Mouse (Mus musculus): ENCODE measurements around the gene Cdkal1.

The Cdkal1 gene

DNA sequence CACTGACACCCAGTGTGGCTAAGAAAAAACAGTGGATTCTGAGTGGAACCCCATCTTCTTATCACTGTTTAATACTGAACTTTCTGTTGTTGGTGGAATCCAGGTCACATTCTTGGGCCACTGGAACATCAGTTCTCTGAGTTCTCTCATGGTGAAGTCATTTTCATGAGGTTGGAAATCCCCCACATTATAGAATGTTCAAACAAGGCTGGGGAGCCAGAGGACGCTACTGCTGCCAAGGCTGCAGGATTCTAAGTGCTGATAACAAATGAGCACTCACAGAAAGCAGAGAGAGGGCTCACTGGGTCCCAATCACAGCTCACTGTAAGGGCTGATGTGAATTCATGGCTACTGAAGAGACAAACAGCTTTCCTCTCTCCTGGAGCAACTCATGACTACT is 280.7 kb downstream of the Cdkal1 start:
- TF ChIP-seq CTCF (conservative IDR thresholded peaks at IDR 0.05; ENCODE audit: low read length) (no peak), POU5F1 (IDR thresholded peaks at IDR 0.05; ENCODE audit: borderline replicate concordance, low read length) (no peak), NANOG (IDR thresholded peaks at IDR 0.05; ENCODE audit: borderline replicate concordance, low read length) (no peak)
- no peak overlapping the region for H3K4me3 ChIP-seq (replicated peaks; ENCODE audit: low read length)
- H3K36me3 ChIP-seq (ENCODE audit: insufficient read depth, low read length) = 0 out of 2 replicates have a peak, but pooled peaks cover 4% of the 10 kb centered on the region

DNA sequence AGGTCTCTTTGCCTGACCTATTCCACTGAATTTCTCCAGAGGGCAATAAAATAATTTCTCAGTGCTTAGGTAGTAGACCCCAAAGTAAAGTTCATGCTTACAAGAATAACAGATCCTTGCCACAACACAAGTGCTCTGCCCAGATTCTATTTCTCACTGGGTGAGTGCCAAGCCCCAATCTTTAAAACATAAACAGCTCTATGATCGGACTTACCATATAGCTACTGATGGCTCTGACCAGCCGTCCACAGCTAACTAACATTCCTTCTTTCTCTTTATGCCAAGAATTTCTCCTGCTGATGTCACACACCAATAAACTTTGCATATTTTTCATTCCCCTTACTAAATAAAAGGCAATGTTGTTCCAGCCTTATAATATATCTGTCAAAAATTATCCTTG is 283.0 kb downstream of the Cdkal1 start:
- Histone ChIP-seq H3K36me3 (ENCODE audit: insufficient read depth, low read length) (0 out of 2 replicates have a peak, but pooled peaks cover 4% of the 10 kb centered on the region), H3K4me1 (replicated peaks; ENCODE audit: low read depth, low read length) (no peaks in the 10 kb centered on the region), H3K9me3 (ENCODE audit: low read length) (no peaks in the 10 kb centered on the region), H3K4me3 (replicated peaks; ENCODE audit: low read length) (no peak overlapping the region), H3K27me3 (ENCODE audit: insufficient read depth, low read length) (no peaks in the 10 kb centered on the region)
- TF ChIP-seq CTCF (conservative IDR thresholded peaks at IDR 0.05; ENCODE audit: low read length) = no peak
- no peak for TF ChIP-seq NANOG (IDR thresholded peaks at IDR 0.05; ENCODE audit: borderline replicate concordance, low read length)
- no peak for TF ChIP-seq POU5F1 (IDR thresholded peaks at IDR 0.05; ENCODE audit: borderline replicate concordance, low read length)

More for the DNA sequence above, 280.7 kb downstream of the Cdkal1 start:
- Histone ChIP-seq H3K27me3 (ENCODE audit: insufficient read depth, low read length) (no peaks in the 10 kb centered on the region), H3K4me1 (replicated peaks; ENCODE audit: low read depth, low read length) (no peaks in the 10 kb centered on the region), H3K9me3 (ENCODE audit: low read length) (no peaks in the 10 kb centered on the region)

DNA sequence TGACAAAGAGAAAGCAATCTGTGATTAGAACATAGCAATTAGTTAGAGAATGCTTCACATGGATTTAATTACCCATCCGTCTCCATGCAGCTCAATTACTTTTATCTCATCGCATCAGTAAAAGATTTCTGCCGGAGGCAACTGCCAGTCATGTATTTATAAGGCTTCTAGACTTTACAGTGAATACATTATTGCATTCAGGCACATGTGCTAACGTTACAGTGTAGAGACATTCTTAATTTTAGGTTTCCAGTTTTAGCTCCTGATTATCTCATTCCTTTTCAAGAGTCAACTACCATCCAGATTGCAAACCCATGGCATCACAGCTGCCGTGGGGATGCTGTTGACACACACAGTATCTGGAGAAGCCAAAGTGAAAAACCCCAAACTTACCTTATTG is 289.8 kb downstream of the Cdkal1 start:
- Histone ChIP-seq H3K4me3 (replicated peaks; ENCODE audit: low read length) (no peak overlapping the region), H3K9me3 (ENCODE audit: low read length) (no peaks in the 10 kb centered on the region), H3K27me3 (ENCODE audit: insufficient read depth, low read length) (no peaks in the 10 kb centered on the region), H3K36me3 (ENCODE audit: insufficient read depth, low read length) (no peaks in the 10 kb centered on the region), H3K4me1 (replicated peaks; ENCODE audit: low read depth, low read length) (no peaks in the 10 kb centered on the region)
- TF ChIP-seq NANOG (IDR thresholded peaks at IDR 0.05; ENCODE audit: borderline replicate concordance, low read length) (no peak), CTCF (conservative IDR thresholded peaks at IDR 0.05; ENCODE audit: low read length) (no peak), POU5F1 (IDR thresholded peaks at IDR 0.05; ENCODE audit: borderline replicate concordance, low read length) (no peak)

DNA sequence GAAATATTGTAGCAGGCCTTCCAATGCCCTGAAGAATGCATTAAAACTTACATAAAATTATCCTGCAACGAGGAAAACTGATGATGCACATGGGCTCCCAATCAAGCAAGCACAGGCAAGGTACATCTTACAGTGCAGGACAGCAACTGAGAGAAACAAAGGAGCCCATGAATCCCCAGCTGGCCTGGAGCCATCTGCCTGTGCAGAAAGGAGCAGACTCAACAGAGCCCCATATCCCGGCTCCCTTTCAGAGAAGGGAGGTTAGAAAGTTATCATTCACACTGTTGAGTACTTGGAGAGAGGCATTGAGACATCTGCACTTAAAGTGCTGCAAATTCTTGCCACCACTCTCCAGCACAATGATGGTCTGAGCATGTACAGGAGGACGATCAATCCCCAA is 296.3 kb downstream of the Cdkal1 start:
- TF ChIP-seq POU5F1 (IDR thresholded peaks at IDR 0.05; ENCODE audit: borderline replicate concordance, low read length) = no peak
- TF ChIP-seq CTCF (conservative IDR thresholded peaks at IDR 0.05; ENCODE audit: low read length) = no peak
- no peak for TF ChIP-seq NANOG (IDR thresholded peaks at IDR 0.05; ENCODE audit: borderline replicate concordance, low read length)
- no peaks in the 10 kb centered on the region for H3K36me3 ChIP-seq (ENCODE audit: insufficient read depth, low read length)
- no peaks in the 10 kb centered on the region for H3K4me1 ChIP-seq (replicated peaks; ENCODE audit: low read depth, low read length)
- no peaks in the 10 kb centered on the region for H3K9me3 ChIP-seq (ENCODE audit: low read length)
- no peaks in the 10 kb centered on the region for H3K27me3 ChIP-seq (ENCODE audit: insufficient read depth, low read length)
- H3K4me3 ChIP-seq (replicated peaks; ENCODE audit: low read length) = no peak overlapping the region

DNA sequence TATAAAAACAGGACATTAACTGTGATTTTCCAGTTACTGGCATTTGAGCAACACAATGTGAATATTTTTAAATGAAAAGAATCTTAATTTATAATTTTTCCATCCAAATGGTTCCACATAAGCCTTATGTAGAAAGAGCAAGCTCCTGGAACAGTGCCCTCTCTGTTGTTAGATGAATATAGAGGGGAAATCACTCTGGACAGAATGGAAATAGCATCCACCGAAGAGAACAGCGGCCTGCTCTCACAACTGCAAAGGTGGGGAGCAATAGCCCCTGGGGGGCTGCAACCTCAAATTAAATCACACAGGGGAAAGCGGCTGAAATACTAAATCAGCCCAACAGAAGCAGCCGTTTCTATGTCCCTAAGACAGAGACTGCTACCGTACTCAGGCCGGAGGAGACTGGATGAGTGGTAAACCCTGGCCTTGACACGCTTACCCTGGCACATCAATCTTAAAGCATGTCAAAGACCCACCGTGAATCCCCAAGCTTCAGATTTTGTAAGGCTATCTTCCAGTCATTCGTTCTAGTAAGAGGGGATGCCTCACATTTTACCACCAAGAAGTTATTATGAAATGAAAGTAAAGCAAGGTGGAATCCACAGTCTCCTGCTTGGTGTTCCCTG is 300.2 kb downstream of the Cdkal1 start:
- H3K9me3 ChIP-seq (ENCODE audit: low read length) = no peaks in the 10 kb centered on the region
- no peaks in the 10 kb centered on the region for H3K27me3 ChIP-seq (ENCODE audit: insufficient read depth, low read length)
- TF ChIP-seq NANOG (IDR thresholded peaks at IDR 0.05; ENCODE audit: borderline replicate concordance, low read length) = no peak
- TF ChIP-seq POU5F1 (IDR thresholded peaks at IDR 0.05; ENCODE audit: borderline replicate concordance, low read length) = no peak
- no peak for TF ChIP-seq CTCF (conservative IDR thresholded peaks at IDR 0.05; ENCODE audit: low read length)

DNA sequence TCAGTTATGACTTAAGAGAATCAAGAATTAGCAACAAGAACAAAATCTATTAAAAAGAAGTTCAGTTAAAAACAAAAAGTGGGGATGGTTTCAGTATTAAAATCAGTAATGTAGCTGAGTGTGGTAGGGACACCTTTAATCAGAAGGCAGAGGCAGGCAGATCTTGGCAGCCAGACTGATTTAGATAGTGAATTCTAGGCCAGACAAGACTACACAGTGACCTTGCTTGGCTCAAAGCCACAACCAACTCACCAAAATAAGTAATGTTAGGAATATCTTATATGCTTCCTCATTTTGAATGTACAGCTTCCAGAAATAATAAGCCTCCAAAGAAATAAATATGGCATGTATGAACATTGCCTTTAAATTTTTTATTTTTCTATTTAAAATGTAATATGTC is 301.7 kb downstream of the Cdkal1 start:
- no peak for TF ChIP-seq CTCF (conservative IDR thresholded peaks at IDR 0.05; ENCODE audit: low read length)
- TF ChIP-seq POU5F1 (IDR thresholded peaks at IDR 0.05; ENCODE audit: borderline replicate concordance, low read length) = no peak
- no peak for TF ChIP-seq NANOG (IDR thresholded peaks at IDR 0.05; ENCODE audit: borderline replicate concordance, low read length)
- Histone ChIP-seq H3K9me3 (ENCODE audit: low read length) (no peaks in the 10 kb centered on the region), H3K27me3 (ENCODE audit: insufficient read depth, low read length) (no peaks in the 10 kb centered on the region), H3K36me3 (ENCODE audit: insufficient read depth, low read length) (peaks cover 7% of the 10 kb centered on the region; the same call in 1 of the 2 replicates), H3K4me1 (replicated peaks; ENCODE audit: low read depth, low read length) (no peaks in the 10 kb centered on the region), H3K4me3 (replicated peaks; ENCODE audit: low read length) (no peak overlapping the region)

More for the DNA sequence above, 300.2 kb downstream of the Cdkal1 start:
- H3K4me1 ChIP-seq (replicated peaks; ENCODE audit: low read depth, low read length) = no peaks in the 10 kb centered on the region
- H3K4me3 ChIP-seq (replicated peaks; ENCODE audit: low read length) = no peak overlapping the region
- H3K36me3 ChIP-seq (ENCODE audit: insufficient read depth, low read length) = peaks cover 7% of the 10 kb centered on the region; the same call in 1 of the 2 replicates

DNA sequence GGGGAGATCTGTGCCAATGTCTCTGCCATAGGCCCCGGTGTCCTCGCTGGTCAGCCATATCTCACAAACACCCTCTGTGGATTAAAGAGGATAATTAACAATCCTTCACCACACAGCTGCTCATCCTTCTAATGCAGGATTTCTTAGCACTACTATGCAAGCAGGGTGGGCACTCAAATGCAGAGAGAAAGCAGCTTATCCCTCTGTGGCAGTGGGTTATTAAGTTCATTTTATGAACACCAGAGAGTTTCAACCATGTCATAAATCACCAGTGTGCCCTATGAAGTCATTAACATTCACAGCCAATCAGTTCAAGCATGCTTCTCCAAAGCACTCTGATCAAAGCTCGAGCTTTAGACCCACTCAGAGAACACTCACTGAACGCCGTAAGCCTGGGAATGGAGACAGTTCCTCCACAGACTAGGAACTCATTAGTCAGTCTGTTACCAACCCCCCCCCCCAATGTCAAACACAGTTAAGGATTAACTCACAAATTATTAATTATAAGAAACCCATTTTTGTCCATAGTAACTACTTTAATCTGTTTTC is 303.1 kb downstream of the Cdkal1 start:
- no peaks in the 10 kb centered on the region for H3K4me1 ChIP-seq (replicated peaks; ENCODE audit: low read depth, low read length)
- no peaks in the 10 kb centered on the region for H3K27me3 ChIP-seq (ENCODE audit: insufficient read depth, low read length)
- no peak for TF ChIP-seq CTCF (conservative IDR thresholded peaks at IDR 0.05; ENCODE audit: low read length)
- no peak for TF ChIP-seq POU5F1 (IDR thresholded peaks at IDR 0.05; ENCODE audit: borderline replicate concordance, low read length)
- TF ChIP-seq NANOG (IDR thresholded peaks at IDR 0.05; ENCODE audit: borderline replicate concordance, low read length) = no peak
- peaks cover 7% of the 10 kb centered on the region; the same call in 1 of the 2 replicates for H3K36me3 ChIP-seq (ENCODE audit: insufficient read depth, low read length)
- H3K4me3 ChIP-seq (replicated peaks; ENCODE audit: low read length) = no peak overlapping the region
- no peaks in the 10 kb centered on the region for H3K9me3 ChIP-seq (ENCODE audit: low read length)

DNA sequence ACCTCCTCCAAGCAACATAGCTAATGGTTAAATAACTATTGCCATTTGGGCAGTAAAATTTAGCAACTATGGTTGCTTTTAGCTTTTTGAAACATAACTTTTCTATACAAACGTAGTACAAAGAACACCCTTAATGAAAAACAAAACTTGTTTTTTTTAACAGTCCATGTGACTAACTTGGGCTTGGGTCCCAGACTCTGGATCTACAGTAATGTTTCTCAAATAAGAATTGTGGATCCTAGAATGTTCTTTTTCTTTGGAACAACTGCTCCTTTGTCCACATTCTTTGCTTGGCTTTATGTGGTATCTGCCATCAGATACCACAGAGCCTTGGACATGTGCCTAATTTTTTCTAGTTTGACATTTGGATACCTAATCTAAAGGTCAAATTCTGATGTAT is 304.6 kb downstream of the Cdkal1 start:
- no peaks in the 10 kb centered on the region for H3K9me3 ChIP-seq (ENCODE audit: low read length)
- no peaks in the 10 kb centered on the region for H3K4me1 ChIP-seq (replicated peaks; ENCODE audit: low read depth, low read length)
- H3K27me3 ChIP-seq (ENCODE audit: insufficient read depth, low read length) = no peaks in the 10 kb centered on the region
- TF ChIP-seq POU5F1 (IDR thresholded peaks at IDR 0.05; ENCODE audit: borderline replicate concordance, low read length) = no peak
- TF ChIP-seq NANOG (IDR thresholded peaks at IDR 0.05; ENCODE audit: borderline replicate concordance, low read length) = no peak
- no peak for TF ChIP-seq CTCF (conservative IDR thresholded peaks at IDR 0.05; ENCODE audit: low read length)
- peaks cover 7% of the 10 kb centered on the region; the same call in 1 of the 2 replicates for H3K36me3 ChIP-seq (ENCODE audit: insufficient read depth, low read length)
- no peak overlapping the region for H3K4me3 ChIP-seq (replicated peaks; ENCODE audit: low read length)

Measured in E14TG2a.4 (cell line).